13 mouse cellular contexts compared by ENCODE assay signal in genomic region chrX:136543956-136544355, GRCm38 (mm10). TPM values are rescaled to one million over a fixed set of nuclear protein-coding genes. Genes with fewer than 3 reads are reported as not detected.
"Had no signal": no experiment of that assay in that cellular context is flagged by ENCODE, and none has a peak within 500 bp of the region (broad histone marks: within the 10 kb centered on the region; RNA-seq: fewer than 3 reads in every experiment).

Kir3dl2 (minus strand) TSS chrX:136544056.

RNA-seq across cellular contexts. Expression of gene Kir3dl2, which starts in this region (rescaled TPM):
- total RNA-seq: neutrophil, adult 5-6 weeks had no signal
- polyA plus RNA-seq: neural tube, embryonic 13.5 days; neural tube, embryonic 14.5 days; neural tube, embryonic 15.5 days; small intestine, adult 2 months; spleen, adult 2 months; stomach, embryonic 14.5 days; stomach, embryonic 15.5 days; stomach, embryonic 16.5 days; stomach, postnatal 0 days; thymus, adult 2 months; thymus, postnatal 0 days; urinary bladder, adult 2 months had no signal
